Mouse (Mus musculus) skeletal muscle tissue, adult 2 months (tissue): ENCODE results near the gene Rapgefl1.

ENCODE experiments used
- DNase-seq: peaks from one replicate; pipeline ENCODE4 v3.0.0-alpha.2; 2012; ENCODE audit warnings: low read depth, low spot score

Rapgefl1 gene

GRCm38 (mm10) chr11:98858759-98859731 lies 22.5 kb downstream of the Rapgefl1 start:
- DNase-seq = peak; percentile 76

GRCm38 (mm10) chr11:98863028-98863750 lies 26.6 kb downstream of the Rapgefl1 start, which contains the start of gene Wipf2:
TSS of gene Wipf2 (plus strand) at chr11:98863638.
- DNase-seq = peak; percentile 95

GRCm38 (mm10) chr11:98863751-98864429 lies 27.3 kb downstream of the Rapgefl1 start:
- DNase-seq = no peak

DNA sequence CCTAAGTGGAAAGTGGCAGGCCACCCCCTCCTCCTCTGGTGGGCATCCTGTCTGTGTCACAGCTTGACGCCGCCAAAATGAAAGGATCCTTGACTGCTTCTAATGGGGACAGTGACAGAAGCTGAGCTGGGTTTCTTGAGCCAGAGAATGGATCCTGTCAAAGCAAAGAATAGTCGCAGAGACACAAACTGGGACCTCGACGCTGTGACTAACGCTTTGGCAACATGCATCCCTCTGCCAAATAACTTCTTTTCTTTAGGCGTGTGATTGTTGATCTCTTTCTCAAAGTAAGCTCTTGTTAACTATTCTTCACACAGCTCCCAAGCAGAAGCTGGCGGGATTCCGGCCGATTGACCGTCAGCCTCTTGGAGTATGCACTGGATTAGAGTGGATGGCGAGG lies 30.7 kb downstream of the Rapgefl1 start:
- no peak for DNase-seq

GRCm38 (mm10) chr11:98869906-98870305 lies 33.3 kb downstream of the Rapgefl1 start:
- peak; percentile 65 for DNase-seq

GRCm38 (mm10) chr11:98870791-98871190 lies 34.2 kb downstream of the Rapgefl1 start:
- no peak for DNase-seq

DNA sequence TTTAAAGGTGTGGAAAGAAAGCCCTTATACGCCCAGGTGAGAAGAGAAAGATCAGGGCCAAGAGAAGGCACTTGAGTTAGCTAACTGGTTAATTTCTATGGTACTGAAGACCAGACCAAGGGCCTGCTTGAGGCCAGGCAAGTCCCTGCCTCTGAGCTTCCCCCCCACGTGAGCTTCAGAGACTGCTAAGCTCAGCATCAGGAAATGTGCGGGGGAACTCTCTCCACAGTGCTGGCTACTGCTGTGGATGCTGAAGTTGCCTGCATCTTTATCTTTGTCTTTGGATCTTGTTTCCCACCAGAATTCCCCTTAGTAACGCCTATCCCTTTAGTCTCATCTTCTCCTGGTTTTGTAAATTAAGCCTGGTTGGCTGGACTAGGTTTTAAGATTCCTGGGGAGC lies 34.8 kb downstream of the Rapgefl1 start:
- no peak for DNase-seq

GRCm38 (mm10) chr11:98872040-98872439 lies 35.5 kb downstream of the Rapgefl1 start:
- DNase-seq = peak; percentile 81

GRCm38 (mm10) chr11:98873900-98874299 lies 37.3 kb downstream of the Rapgefl1 start:
- DNase-seq = no peak

GRCm38 (mm10) chr11:98877001-98877400 lies 40.4 kb downstream of the Rapgefl1 start:
- DNase-seq = no peak

- DNase-seq = no peak
These were observed 51.1 kb downstream of the Rapgefl1 start for GRCm38 (mm10) chr11:98887703-98888102.

DNA sequence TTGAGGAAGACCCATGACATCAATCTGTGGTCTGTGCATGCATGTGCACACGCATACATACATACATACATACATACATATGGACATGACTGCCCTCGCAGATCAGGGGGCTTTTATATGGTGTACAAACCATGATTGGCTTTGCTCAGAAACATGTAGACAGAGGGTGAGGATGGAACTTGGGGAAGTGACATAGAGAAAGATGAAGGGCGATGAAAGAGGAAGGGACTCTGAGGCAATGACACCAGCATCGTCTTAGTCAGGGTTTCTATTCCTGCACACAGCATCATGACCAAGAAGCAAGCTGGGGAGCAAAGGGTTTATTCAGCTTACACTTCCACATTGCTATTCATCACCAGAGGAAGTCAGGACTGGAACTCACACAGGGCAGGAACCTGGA lies 52.5 kb downstream of the Rapgefl1 start:
- no peak for DNase-seq

GRCm38 (mm10) chr11:98889977-98890376 lies 53.4 kb downstream of the Rapgefl1 start:
- no peak for DNase-seq

- no peak for DNase-seq
These were observed 55.8 kb downstream of the Rapgefl1 start for GRCm38 (mm10) chr11:98892426-98892825.

DNA sequence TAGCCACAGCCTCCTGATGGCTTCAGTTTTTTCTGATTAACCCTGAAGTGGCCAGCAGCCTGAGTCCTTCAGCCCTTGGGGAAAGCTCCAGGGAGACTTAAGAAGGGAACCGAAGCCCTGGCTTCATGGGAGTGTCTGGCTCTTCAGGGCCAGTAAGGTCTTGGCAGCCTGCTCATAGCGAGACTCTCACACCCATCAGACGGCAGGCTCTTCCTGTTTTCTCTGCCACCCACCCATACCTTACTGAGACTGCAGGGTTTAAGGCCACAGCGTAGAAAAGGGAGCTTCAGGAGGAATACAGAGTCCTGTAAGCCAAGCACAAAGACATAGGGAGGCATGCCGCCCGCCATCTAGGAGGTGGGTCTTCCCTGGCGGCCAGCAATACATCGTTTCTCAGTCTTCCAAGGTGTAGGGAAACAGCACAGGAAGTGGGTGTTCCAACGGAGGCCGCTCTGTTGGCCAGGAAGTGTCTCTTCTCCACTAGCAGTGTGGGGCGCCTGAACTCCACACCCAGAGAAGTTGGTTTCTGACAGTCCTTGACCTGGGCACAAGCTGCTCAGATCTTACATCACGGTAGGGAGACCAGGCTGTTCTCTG lies 64.0 kb downstream of the Rapgefl1 start:
- DNase-seq = no peak

DNA sequence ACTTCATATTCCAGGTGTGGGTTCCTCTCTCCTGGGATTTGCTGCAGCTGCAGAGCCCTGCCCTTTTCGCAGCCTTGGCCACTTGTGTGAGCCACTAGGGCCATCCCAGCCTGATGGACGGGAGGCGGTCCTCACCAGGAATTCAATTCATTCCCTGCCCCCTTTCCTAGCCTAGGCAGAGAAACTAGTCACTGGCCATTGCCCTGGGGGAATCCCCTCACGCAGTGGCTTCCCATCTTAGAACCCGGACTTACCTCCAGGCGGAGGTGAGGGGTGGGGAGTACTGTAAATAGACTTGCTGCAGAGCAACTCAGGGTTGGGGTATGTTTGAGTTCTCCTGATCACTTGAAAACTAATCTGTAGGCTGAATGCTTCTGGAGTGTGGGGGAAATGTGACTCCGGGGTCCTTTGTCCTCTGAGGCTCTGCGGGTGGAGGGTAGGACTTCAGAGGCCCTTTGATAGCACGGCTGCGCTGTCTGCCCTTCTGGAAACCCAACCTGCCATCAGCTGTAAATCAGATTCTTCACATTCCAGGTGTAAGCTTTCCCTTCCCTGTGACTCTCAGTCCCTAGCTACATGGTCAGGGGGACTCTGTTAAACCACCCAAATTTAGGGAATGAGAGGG lies 66.1 kb downstream of the Rapgefl1 start:
- DNase-seq = no peak
